Mouse (Mus musculus) testis, adult 2 months (tissue): ENCODE data around the gene Ank. TPM values are rescaled to one million over a fixed set of nuclear protein-coding genes. Genes with fewer than 3 reads are reported as not detected.
A peak's percentile ranks its signal among the peaks of the same experiment; 100 is the strongest.

ENCODE experiments used
- H3K27ac ChIP-seq: fragments of 200-500 bp; 2 replicates; pipeline ENCODE4 v1.5.1; 2012; ENCODE audit warnings: low read depth, low read length; ENCODE audit not compliant: control insufficient read depth, insufficient read depth
- H3K27me3 ChIP-seq: fragments of 200-500 bp; 2 replicates; pipeline ENCODE4 v1.6.1; 2012; ENCODE audit warnings: mild to moderate bottlenecking, low read length, moderate library complexity; ENCODE audit not compliant: control insufficient read depth, insufficient read depth
- H3K36me3 ChIP-seq: fragments of 200-500 bp; 2 replicates; pipeline ENCODE4 v1.6.1; 2012; ENCODE audit warnings: mild to moderate bottlenecking, low read length; ENCODE audit not compliant: control insufficient read depth, insufficient read depth
- H3K4me1 ChIP-seq: fragments of 200-500 bp; 2 replicates; pipeline ENCODE4 v1.6.1; 2012; ENCODE audit warnings: low read length; ENCODE audit not compliant: control insufficient read depth, insufficient read depth
- H3K4me3 ChIP-seq: fragments of 200-500 bp; 2 replicates; pipeline ENCODE4 v1.5.1; 2012; ENCODE audit warnings: low read depth, mild to moderate bottlenecking, low read length, moderate library complexity, mixed read lengths; ENCODE audit not compliant: control insufficient read depth
- CTCF ChIP-seq: fragments of 200-500 bp; IDR thresholded peaks from 2 replicates; pipeline ENCODE4 v1.5.1; 2012; ENCODE audit warnings: low read depth, mild to moderate bottlenecking, inconsistent platforms, low read length, moderate library complexity; ENCODE audit not compliant: control insufficient read depth, insufficient read depth, insufficient replicate concordance
- POLR2A ChIP-seq: fragments of 200-500 bp; IDR thresholded peaks from 2 replicates; pipeline ENCODE4 v1.6.1; 2012; ENCODE audit warnings: low read depth, mild to moderate bottlenecking, inconsistent platforms, low read length, moderate library complexity; ENCODE audit not compliant: control insufficient read depth
- polyA plus RNA-seq: library from polyadenylated mRNA; depleted of rRNA; stranded (reverse); fragments of >200 nt; gene quantifications from 2 replicates; pipeline ENCODE4 v1.2.3, GENCODE M21; 2012

Gene Ank
- polyA plus RNA-seq, 1 experiment, result 9.1 TPM

- Histone ChIP-seq H3K27ac (no peak overlapping the region), H3K36me3 (no peaks in the 10 kb centered on the region), H3K4me1 (no peaks in the 10 kb centered on the region), H3K4me3 (no peak overlapping the region), H3K27me3 (no peaks in the 10 kb centered on the region)
- no peak for TF ChIP-seq CTCF
- TF ChIP-seq POLR2A, result no peak
Measured at GRCm38 (mm10) chr15:27436194-27436593, 30.3 kb upstream of the Ank start.

- no peak for TF ChIP-seq POLR2A
- no peak for TF ChIP-seq CTCF
- H3K36me3 ChIP-seq, result no peaks in the 10 kb centered on the region
Measured at GRCm38 (mm10) chr15:27441053-27441452, 25.4 kb upstream of the Ank start.

GRCm38 (mm10) chr15:27441529-27441928 is 24.9 kb upstream of the Ank start:
- Histone ChIP-seq H3K36me3 (no peaks in the 10 kb centered on the region), H3K4me3 (no peak overlapping the region), H3K4me1 (no peaks in the 10 kb centered on the region), H3K27ac (no peak overlapping the region), H3K27me3 (no peaks in the 10 kb centered on the region)
- no peak for TF ChIP-seq CTCF
- no peak for TF ChIP-seq POLR2A

More at GRCm38 (mm10) chr15:27441053-27441452, 25.4 kb upstream of the Ank start:
- H3K4me1 ChIP-seq, result no peaks in the 10 kb centered on the region
- no peak overlapping the region for H3K27ac ChIP-seq
- no peak overlapping the region for H3K4me3 ChIP-seq
- H3K27me3 ChIP-seq, result no peaks in the 10 kb centered on the region

GRCm38 (mm10) chr15:27441951-27442350 is 24.5 kb upstream of the Ank start:
- Histone ChIP-seq H3K27ac (no peak overlapping the region), H3K4me3 (no peak overlapping the region)
- no peak for TF ChIP-seq CTCF
- no peak for TF ChIP-seq POLR2A

GRCm38 (mm10) chr15:27444772-27445347 is 21.6 kb upstream of the Ank start:
- H3K27ac ChIP-seq, result no peak overlapping the region
- TF ChIP-seq POLR2A, result no peak
- no peak for TF ChIP-seq CTCF
- H3K4me1 ChIP-seq, result no peaks in the 10 kb centered on the region
- H3K36me3 ChIP-seq, result no peaks in the 10 kb centered on the region
- no peaks in the 10 kb centered on the region for H3K27me3 ChIP-seq
- H3K4me3 ChIP-seq, result peak overlapping the region; percentile 62; the same call in 1 of the 2 replicates

More at GRCm38 (mm10) chr15:27441951-27442350, 24.5 kb upstream of the Ank start:
- Histone ChIP-seq H3K4me1 (no peaks in the 10 kb centered on the region), H3K27me3 (no peaks in the 10 kb centered on the region), H3K36me3 (no peaks in the 10 kb centered on the region)

GRCm38 (mm10) chr15:27450689-27451088 is 15.8 kb upstream of the Ank start:
- Histone ChIP-seq H3K27me3 (no peaks in the 10 kb centered on the region), H3K4me3 (no peak overlapping the region), H3K36me3 (no peaks in the 10 kb centered on the region), H3K4me1 (no peaks in the 10 kb centered on the region), H3K27ac (no peak overlapping the region)
- TF ChIP-seq POLR2A (no peak), CTCF (no peak)

- H3K4me1 ChIP-seq, result no peaks in the 10 kb centered on the region
- no peak for TF ChIP-seq POLR2A
- no peak for TF ChIP-seq CTCF
Measured at GRCm38 (mm10) chr15:27451760-27452159, 14.7 kb upstream of the Ank start.

GRCm38 (mm10) chr15:27452496-27452895 is 14.0 kb upstream of the Ank start:
- no peak overlapping the region for H3K27ac ChIP-seq
- H3K36me3 ChIP-seq, result no peaks in the 10 kb centered on the region
- H3K4me1 ChIP-seq, result no peaks in the 10 kb centered on the region
- no peaks in the 10 kb centered on the region for H3K27me3 ChIP-seq
- no peak overlapping the region for H3K4me3 ChIP-seq
- TF ChIP-seq CTCF, result no peak

More at GRCm38 (mm10) chr15:27451760-27452159, 14.7 kb upstream of the Ank start:
- H3K27me3 ChIP-seq, result no peaks in the 10 kb centered on the region
- H3K27ac ChIP-seq, result no peak overlapping the region
- H3K36me3 ChIP-seq, result no peaks in the 10 kb centered on the region
- H3K4me3 ChIP-seq, result no peak overlapping the region
